Mouse (Mus musculus) liver, embryonic 14.5 days (tissue): ENCODE results near the gene Enpep.

Source experiments
- CTCF ChIP-seq: IDR thresholded peaks from 2 replicates; pipeline ENCODE4 v1.5.1; 2016; ENCODE audit warnings: antibody characterized with exemption, low read depth, control low read depth
- EP300 ChIP-seq: IDR thresholded peaks from 2 replicates; pipeline ENCODE4 v1.6.1; 2016; ENCODE audit warnings: antibody characterized with exemption, low read depth

DNA sequence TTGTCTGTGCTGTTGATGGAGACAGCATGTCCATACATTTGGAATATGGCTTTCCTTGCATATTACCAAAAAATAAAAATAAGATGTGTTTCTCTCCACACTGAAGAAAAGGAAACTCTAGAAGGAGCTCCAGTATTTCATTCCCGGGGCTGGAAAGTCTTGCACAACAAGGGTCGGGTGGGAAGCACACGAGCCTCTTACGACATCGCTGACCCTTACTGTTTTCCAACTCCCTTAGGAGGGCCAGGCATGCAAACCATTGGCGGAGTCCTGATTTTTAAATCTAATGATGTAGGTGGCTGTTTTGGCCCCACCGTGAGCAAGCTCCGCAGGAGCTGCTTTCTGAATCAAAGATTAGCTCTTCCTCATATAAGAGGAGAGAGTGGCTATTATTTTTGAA, 20.6 kb downstream of the Enpep start:
- TF ChIP-seq EP300, result no peak
- TF ChIP-seq CTCF, result no peak
